Mouse (Mus musculus): Measurements from ENCODE around the gene Hp1bp3. TPM values are rescaled to one million over a fixed set of nuclear protein-coding genes. Genes with fewer than 3 reads are reported as not detected.

The Hp1bp3 gene
- polyA plus RNA-seq, 1 experiment from 2014 or later: 154 TPM

- ATAC-seq (replicated peaks; ENCODE audit: low FRiP score, low TSS enrichment, low read depth) (no peak), DNase-seq (ENCODE audit: low spot score) (no peak)
- Histone ChIP-seq H3K27me3 (replicated peaks; ENCODE audit: control insufficient read depth, insufficient read depth, low read length) (no peaks in the 10 kb centered on the region), H3K9ac (ENCODE audit: low read length) (no peak overlapping the region), H3K9me3 (ENCODE audit: control insufficient read depth, low read length) (no peaks in the 10 kb centered on the region), H3K36me3 (ENCODE audit: control insufficient read depth, insufficient read depth, low read length) (peaks cover 93% of the 10 kb centered on the region), H3K4me1 (replicated peaks; ENCODE audit: control insufficient read depth, insufficient read depth, low read length) (no peaks in the 10 kb centered on the region), H3K27ac (ENCODE audit: low read depth) (no peak overlapping the region), H3K4me2 (ENCODE audit: low read length) (no peak overlapping the region), H3K4me3 (ENCODE audit: low read depth, low read length) (no peak overlapping the region)
- 88% methylated on average over 7 of the region's 7 CpGs for WGBS
Measured at GRCm38 (mm10) chr4:138185961-138186360, 30.1 kb upstream of the Hp1bp3 start.

- DNase-seq (ENCODE audit: low spot score): no peak
- WGBS: 90% methylated on average over 7 of the region's 7 CpGs
- no peak overlapping the region for H3K4me3 ChIP-seq (ENCODE audit: low read depth, low read length)
- no peak overlapping the region for H3K27ac ChIP-seq (ENCODE audit: low read depth)
- no peaks in the 10 kb centered on the region for H3K27me3 ChIP-seq (replicated peaks; ENCODE audit: control insufficient read depth, insufficient read depth, low read length)
- no peaks in the 10 kb centered on the region for H3K9me3 ChIP-seq (ENCODE audit: control insufficient read depth, low read length)
- H3K36me3 ChIP-seq (ENCODE audit: control insufficient read depth, insufficient read depth, low read length): peaks cover 96% of the 10 kb centered on the region
- no peak for ATAC-seq (replicated peaks; ENCODE audit: low FRiP score, low TSS enrichment, low read depth)
- H3K4me2 ChIP-seq (ENCODE audit: low read length): no peak overlapping the region
- H3K4me1 ChIP-seq (replicated peaks; ENCODE audit: control insufficient read depth, insufficient read depth, low read length): no peaks in the 10 kb centered on the region
- H3K9ac ChIP-seq (ENCODE audit: low read length): no peak overlapping the region
Measured at GRCm38 (mm10) chr4:138187995-138188394, 28.1 kb upstream of the Hp1bp3 start.

- H3K4me3 ChIP-seq (ENCODE audit: low read depth, low read length): no peak overlapping the region
- no peak overlapping the region for H3K9ac ChIP-seq (ENCODE audit: low read length)
- ATAC-seq (replicated peaks; ENCODE audit: low FRiP score, low TSS enrichment, low read depth): no peak
- H3K4me2 ChIP-seq (ENCODE audit: low read length): no peak overlapping the region
- no peak for DNase-seq (ENCODE audit: low spot score)
- H3K4me1 ChIP-seq (replicated peaks; ENCODE audit: control insufficient read depth, insufficient read depth, low read length): no peaks in the 10 kb centered on the region
- WGBS: 84% methylated on average over 5 of the region's 5 CpGs
- H3K27me3 ChIP-seq (replicated peaks; ENCODE audit: control insufficient read depth, insufficient read depth, low read length): no peaks in the 10 kb centered on the region
- H3K36me3 ChIP-seq (ENCODE audit: control insufficient read depth, insufficient read depth, low read length): peaks cover 97% of the 10 kb centered on the region
- H3K9me3 ChIP-seq (ENCODE audit: control insufficient read depth, low read length): no peaks in the 10 kb centered on the region
- no peak overlapping the region for H3K27ac ChIP-seq (ENCODE audit: low read depth)
Measured at GRCm38 (mm10) chr4:138192561-138192960, 23.5 kb upstream of the Hp1bp3 start.

GRCm38 (mm10) chr4:138200769-138201168, 15.3 kb upstream of the Hp1bp3 start:
- no peak overlapping the region for H3K27ac ChIP-seq (ENCODE audit: low read depth)
- DNase-seq (ENCODE audit: low spot score) (no peak), ATAC-seq (replicated peaks; ENCODE audit: low FRiP score, low TSS enrichment, low read depth) (no peak)
- H3K36me3 ChIP-seq (ENCODE audit: control insufficient read depth, insufficient read depth, low read length): peaks cover 96% of the 10 kb centered on the region
- H3K9me3 ChIP-seq (ENCODE audit: control insufficient read depth, low read length): no peaks in the 10 kb centered on the region
- H3K9ac ChIP-seq (ENCODE audit: low read length): no peak overlapping the region
- H3K4me2 ChIP-seq (ENCODE audit: low read length): no peak overlapping the region
- no peak overlapping the region for H3K4me3 ChIP-seq (ENCODE audit: low read depth, low read length)
- no peaks in the 10 kb centered on the region for H3K4me1 ChIP-seq (replicated peaks; ENCODE audit: control insufficient read depth, insufficient read depth, low read length)
- H3K27me3 ChIP-seq (replicated peaks; ENCODE audit: control insufficient read depth, insufficient read depth, low read length): no peaks in the 10 kb centered on the region
- WGBS: 94% methylated on average over 3 of the region's 3 CpGs

GRCm38 (mm10) chr4:138201696-138202095, 14.4 kb upstream of the Hp1bp3 start:
- WGBS: 49% methylated on average over 9 of the region's 9 CpGs
- peaks cover 95% of the 10 kb centered on the region for H3K36me3 ChIP-seq (ENCODE audit: control insufficient read depth, insufficient read depth, low read length)

GRCm38 (mm10) chr4:138210116-138210515, 6.0 kb upstream of the Hp1bp3 start:
- Histone ChIP-seq H3K4me1 (replicated peaks; ENCODE audit: control insufficient read depth, insufficient read depth, low read length) (no peaks in the 10 kb centered on the region), H3K9me3 (ENCODE audit: control insufficient read depth, low read length) (no peaks in the 10 kb centered on the region), H3K36me3 (ENCODE audit: control insufficient read depth, insufficient read depth, low read length) (peaks cover 48% of the 10 kb centered on the region), H3K4me3 (ENCODE audit: low read depth, low read length) (no peak overlapping the region), H3K27me3 (replicated peaks; ENCODE audit: control insufficient read depth, insufficient read depth, low read length) (no peaks in the 10 kb centered on the region), H3K9ac (ENCODE audit: low read length) (no peak overlapping the region), H3K4me2 (ENCODE audit: low read length) (no peak overlapping the region), H3K27ac (ENCODE audit: low read depth) (no peak overlapping the region)
- 88% methylated on average over 5 of the region's 5 CpGs for WGBS
- no peak for ATAC-seq (replicated peaks; ENCODE audit: low FRiP score, low TSS enrichment, low read depth)
- DNase-seq (ENCODE audit: low spot score): no peak

More at GRCm38 (mm10) chr4:138201696-138202095, 14.4 kb upstream of the Hp1bp3 start:
- Histone ChIP-seq H3K27ac (ENCODE audit: low read depth) (no peak overlapping the region), H3K4me3 (ENCODE audit: low read depth, low read length) (no peak overlapping the region), H3K4me2 (ENCODE audit: low read length) (no peak overlapping the region), H3K9me3 (ENCODE audit: control insufficient read depth, low read length) (no peaks in the 10 kb centered on the region), H3K9ac (ENCODE audit: low read length) (no peak overlapping the region), H3K4me1 (replicated peaks; ENCODE audit: control insufficient read depth, insufficient read depth, low read length) (no peaks in the 10 kb centered on the region), H3K27me3 (replicated peaks; ENCODE audit: control insufficient read depth, insufficient read depth, low read length) (no peaks in the 10 kb centered on the region)
- DNase-seq (ENCODE audit: low spot score) (no peak), ATAC-seq (replicated peaks; ENCODE audit: low FRiP score, low TSS enrichment, low read depth) (no peak)

- ATAC-seq (replicated peaks; ENCODE audit: low FRiP score, low TSS enrichment, low read depth) (no peak), DNase-seq (ENCODE audit: low spot score) (no peak)
- Histone ChIP-seq H3K9ac (ENCODE audit: low read length) (no peak overlapping the region), H3K4me3 (ENCODE audit: low read depth, low read length) (no peak overlapping the region), H3K27me3 (replicated peaks; ENCODE audit: control insufficient read depth, insufficient read depth, low read length) (no peaks in the 10 kb centered on the region), H3K36me3 (ENCODE audit: control insufficient read depth, insufficient read depth, low read length) (peaks cover 14% of the 10 kb centered on the region), H3K4me2 (ENCODE audit: low read length) (no peak overlapping the region), H3K27ac (ENCODE audit: low read depth) (no peak overlapping the region), H3K4me1 (replicated peaks; ENCODE audit: control insufficient read depth, insufficient read depth, low read length) (peaks cover 18% of the 10 kb centered on the region), H3K9me3 (ENCODE audit: control insufficient read depth, low read length) (no peaks in the 10 kb centered on the region)
- WGBS: 62% methylated on average over 3 of the region's 3 CpGs
Measured at GRCm38 (mm10) chr4:138213861-138214260, 2.2 kb upstream of the Hp1bp3 start.

- Histone ChIP-seq H3K4me2 (ENCODE audit: low read length) (peak overlapping the region; percentile 68), H3K4me1 (replicated peaks; ENCODE audit: control insufficient read depth, insufficient read depth, low read length) (peaks cover 25% of the 10 kb centered on the region), H3K27ac (ENCODE audit: low read depth) (peak overlapping the region; percentile 99), H3K36me3 (ENCODE audit: control insufficient read depth, insufficient read depth, low read length) (no peaks in the 10 kb centered on the region), H3K27me3 (replicated peaks; ENCODE audit: control insufficient read depth, insufficient read depth, low read length) (no peaks in the 10 kb centered on the region), H3K9ac (ENCODE audit: low read length) (peak overlapping the region; percentile 98), H3K9me3 (ENCODE audit: control insufficient read depth, low read length) (no peaks in the 10 kb centered on the region), H3K4me3 (ENCODE audit: low read depth, low read length) (peak overlapping the region; percentile 98)
- no peak for DNase-seq (ENCODE audit: low spot score)
- WGBS: 42% methylated on average over 13 of the region's 13 CpGs
- no peak for ATAC-seq (replicated peaks; ENCODE audit: low FRiP score, low TSS enrichment, low read depth)
Measured at GRCm38 (mm10) chr4:138215671-138216199, 361 bp upstream of the Hp1bp3 start.

GRCm38 (mm10) chr4:138216891-138217392, 846 bp downstream of the Hp1bp3 start:
- no peaks in the 10 kb centered on the region for H3K9me3 ChIP-seq (ENCODE audit: control insufficient read depth, low read length)
- H3K9ac ChIP-seq (ENCODE audit: low read length): peak overlapping the region; percentile 98
- H3K4me1 ChIP-seq (replicated peaks; ENCODE audit: control insufficient read depth, insufficient read depth, low read length): peaks cover 25% of the 10 kb centered on the region
- ATAC-seq (replicated peaks; ENCODE audit: low FRiP score, low TSS enrichment, low read depth) (peak; percentile 94), DNase-seq (ENCODE audit: low spot score) (peak; percentile 99)
- no peaks in the 10 kb centered on the region for H3K27me3 ChIP-seq (replicated peaks; ENCODE audit: control insufficient read depth, insufficient read depth, low read length)
- peak overlapping the region; percentile 98 for H3K4me3 ChIP-seq (ENCODE audit: low read depth, low read length)
- WGBS: under 1% methylated on average over 68 of the region's 68 CpGs
- H3K36me3 ChIP-seq (ENCODE audit: control insufficient read depth, insufficient read depth, low read length): peaks cover 2% of the 10 kb centered on the region
- H3K27ac ChIP-seq (ENCODE audit: low read depth): peak overlapping the region; percentile 99
- H3K4me2 ChIP-seq (ENCODE audit: low read length): peak overlapping the region; percentile 68

All from intestine, embryonic 14.5 days (tissue).